In the genomic region with DNA sequence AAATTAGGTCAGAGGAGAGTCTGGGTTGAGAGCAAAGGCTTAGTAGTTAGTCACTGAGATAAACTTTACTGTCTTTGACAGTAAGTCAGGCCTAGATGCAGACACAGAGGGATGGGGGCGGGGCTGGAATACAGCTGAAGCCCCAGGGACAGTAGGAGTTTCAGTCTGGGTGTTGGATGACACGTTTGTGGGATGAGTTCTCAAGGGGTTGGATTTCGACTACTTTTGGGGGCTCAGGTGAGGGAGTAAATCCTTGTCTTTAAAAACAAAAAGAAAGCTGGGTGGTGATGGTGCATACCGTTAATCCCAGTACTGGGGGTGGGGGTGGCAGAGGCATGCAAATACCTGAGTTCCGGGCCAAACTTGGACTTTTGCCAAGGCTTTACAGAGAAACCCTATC, we compare ENCODE assay signal across 8 mouse cellular contexts. TPM values are rescaled to one million over a fixed set of nuclear protein-coding genes. Genes with fewer than 3 reads are reported as not detected.
DNase-seq lines count a peak whose midpoint lies in the region; ATAC-seq and TF ChIP-seq lines count a peak whose summit lies in the region.

No protein-coding gene starts in this region.

- no peak for TF ChIP-seq EP300 in heart, postnatal 0 days (IDR thresholded peaks at IDR 0.05; ENCODE audit: low read depth)

- DNase-seq in kidney, postnatal 0 days (ENCODE audit: low spot score): peak; percentile 74
- no peak for DNase-seq in kidney, adult 11 months
- DNase-seq in adrenal gland, adult 8-10 months: peak; percentile 22
- DNase-seq in heart, postnatal 0 days (ENCODE audit: low spot score): no peak
- no peak for DNase-seq in ovary, postnatal 10 days (ENCODE audit: low spot score)
- no peak for DNase-seq in gastrocnemius, postnatal 4 days (ENCODE audit: low spot score in 2 of 2)
- DNase-seq in right cerebral cortex, postnatal 36 days (ENCODE audit: low spot score in 2 of 2): no peak

- peaks cover 20% of the 10 kb centered on the region; the same call in 1 of the 2 replicates for H3K4me1 ChIP-seq in kidney, postnatal 0 days (replicated peaks; ENCODE audit: insufficient read depth, low read length)
- peaks cover 9% of the 10 kb centered on the region; the same call in 1 of the 2 replicates for H3K4me1 ChIP-seq in heart, postnatal 0 days (ENCODE audit: control insufficient read depth, insufficient read depth)

- peak overlapping the region; percentile 72 for H3K4me2 ChIP-seq in kidney, postnatal 0 days (ENCODE audit: low read length)
- peak overlapping the region; percentile 68 for H3K4me2 ChIP-seq in heart, postnatal 0 days (ENCODE audit: low read depth, low read length)

- H3K4me3 ChIP-seq in kidney, postnatal 0 days (replicated peaks; ENCODE audit: low read depth, low read length): no peak overlapping the region
- H3K4me3 ChIP-seq in heart, postnatal 0 days (ENCODE audit: low read depth, low read length): peak overlapping the region; percentile 50; the same call in 1 of the 2 replicates
- H3K4me3 ChIP-seq in macrophage (ENCODE audit: inconsistent target): peak overlapping the region; percentile 64; the same call in 1 of the 2 replicates

- H3K27ac ChIP-seq in kidney, postnatal 0 days: peak overlapping the region; percentile 98
- peak overlapping the region; percentile 96 for H3K27ac ChIP-seq in heart, postnatal 0 days (ENCODE audit: low read depth)
- H3K27ac ChIP-seq in macrophage: 0 out of 2 replicates have a peak overlapping the region, but pooled peaks have one; percentile 85

- no peaks in the 10 kb centered on the region for H3K36me3 ChIP-seq in kidney, postnatal 0 days (ENCODE audit: insufficient read depth, low read length)
- H3K36me3 ChIP-seq in heart, postnatal 0 days (replicated peaks; ENCODE audit: control insufficient read depth, insufficient read depth, low read length): no peaks in the 10 kb centered on the region
- H3K36me3 ChIP-seq in macrophage (ENCODE audit: inconsistent target): no peaks in the 10 kb centered on the region

- 18% methylated on average over 5 of the region's 5 CpGs for WGBS in kidney, postnatal 0 days
- WGBS in heart, postnatal 0 days: 32% methylated on average over 5 of the region's 5 CpGs
- WGBS in macrophage (ENCODE audit: missing documents): 87% methylated on average over 5 of the region's 5 CpGs

- H3K9me3 ChIP-seq in kidney, postnatal 0 days (replicated peaks; ENCODE audit: low read length): no peaks in the 10 kb centered on the region
- H3K9me3 ChIP-seq in heart, postnatal 0 days (replicated peaks; ENCODE audit: control insufficient read depth, low read length): no peaks in the 10 kb centered on the region

- H3K27me3 ChIP-seq in kidney, postnatal 0 days (ENCODE audit: insufficient read depth, low read length): no peaks in the 10 kb centered on the region
- H3K27me3 ChIP-seq in heart, postnatal 0 days (ENCODE audit: control insufficient read depth, insufficient read depth, low read length): no peaks in the 10 kb centered on the region

- 0 out of 2 replicates have a peak overlapping the region, but pooled peaks have one; percentile 68 for H3K9ac ChIP-seq in kidney, postnatal 0 days (ENCODE audit: low read depth, low read length)
- peak overlapping the region; percentile 62; the same call in 1 of the 2 replicates for H3K9ac ChIP-seq in heart, postnatal 0 days (replicated peaks; ENCODE audit: low read depth, low read length)

- no peak for ATAC-seq in kidney, postnatal 0 days (replicated peaks; ENCODE audit: low FRiP score, low read depth)
- no peak for ATAC-seq in heart, postnatal 0 days (ENCODE audit: insufficient read depth, low read depth)

- no peak for TF ChIP-seq CTCF in kidney, postnatal 0 days (IDR thresholded peaks at IDR 0.05; ENCODE audit: low read depth)
- no peak for TF ChIP-seq CTCF in heart, postnatal 0 days (IDR thresholded peaks at IDR 0.05; ENCODE audit: low read depth)

- no peaks in the 10 kb centered on the region for H3K79me2 ChIP-seq in macrophage (ENCODE audit: inconsistent target)

RNA-seq across cellular contexts. Expression of a gene that starts 7.3 kb away (rescaled TPM):
- polyA plus RNA-seq in kidney, postnatal 0 days (2015; fragmentation: Nextera tagmentation; extraction: Ambion mirVana): 8.8 TPM in 2 replicates
- 10 to 100 TPM; 75.8 to 97.0 (median 91.9) TPM for total RNA-seq in adrenal gland, adult 8-10 months (2022)
- total RNA-seq in heart, postnatal 0 days (2014; rRNA removed; ENCODE audit: low replicate concordance): 32.1 and 32.6 TPM in 2 replicates
- polyA plus RNA-seq in heart, postnatal 0 days (2015; fragmentation: Nextera tagmentation; extraction: Ambion mirVana): 3.0 and 3.1 TPM in 2 replicates
- total RNA-seq in macrophage (2018; cell fraction: chromatin; rRNA removed): 10 to 100 TPM; 25.2 to 50.1 (median 38.2) TPM
- 10 to 100 TPM; 28.8 to 47.4 (median 37.9) TPM for total RNA-seq in macrophage (2018; cell fraction: cytosol; rRNA removed)
- 10 to 100 TPM; 29.8 to 76.0 (median 40.8) TPM for total RNA-seq in macrophage (2018; cell fraction: nucleus; rRNA removed)
- 19.8 to 22.7 TPM (median 22.6 TPM) in 3 replicates for polyA plus RNA-seq in macrophage (2018)
- 10 to 100 TPM; 54.9 to 69.9 TPM for total RNA-seq in gastrocnemius, postnatal 4 days (2021)

RNA-seq across cellular contexts. Expression of a gene that starts 31.6 kb away (rescaled TPM):
- 0.61 and 1.1 TPM in 2 replicates for polyA plus RNA-seq in kidney, postnatal 0 days (2015; fragmentation: Nextera tagmentation; extraction: Ambion mirVana)
- under 1 TPM; 0.17 to 0.48 (median 0.33) TPM for total RNA-seq in adrenal gland, adult 8-10 months (2022)
- total RNA-seq in heart, postnatal 0 days (2014; rRNA removed; ENCODE audit: low replicate concordance): not detected in 2 replicates
- not detected in 2 replicates for polyA plus RNA-seq in heart, postnatal 0 days (2015; fragmentation: Nextera tagmentation; extraction: Ambion mirVana)
- total RNA-seq in macrophage (2018; cell fraction: chromatin; rRNA removed): not detected
- total RNA-seq in macrophage (2018; cell fraction: cytosol; rRNA removed): not detected
- total RNA-seq in macrophage (2018; cell fraction: nucleus; rRNA removed): not detected
- polyA plus RNA-seq in macrophage (2018): not detected in 3 replicates
- under 1 TPM; 0.18 to 0.22 TPM for total RNA-seq in gastrocnemius, postnatal 4 days (2021)

RNA-seq across cellular contexts. Expression of a gene that starts 46.5 kb away (rescaled TPM):
- polyA plus RNA-seq in kidney, postnatal 0 days (2015; fragmentation: Nextera tagmentation; extraction: Ambion mirVana): 0.46 and 0.80 TPM in 2 replicates
- total RNA-seq in adrenal gland, adult 8-10 months (2022): 1 to 10 TPM; 1.1 to 1.9 (median 1.6) TPM
- 0.19 and 0.81 TPM in 2 replicates for total RNA-seq in heart, postnatal 0 days (2014; rRNA removed; ENCODE audit: low replicate concordance)
- polyA plus RNA-seq in heart, postnatal 0 days (2015; fragmentation: Nextera tagmentation; extraction: Ambion mirVana): 0.75 and 1.9 TPM in 2 replicates
- total RNA-seq in macrophage (2018; cell fraction: chromatin; rRNA removed): 1 to 10 TPM in 1 of 26 experiments, under 1 TPM in 5, not detected in 20; 0.35 to 3.0 (median 0.71) TPM
- under 1 TPM in 1 of 26 experiments, not detected in 25; 0.10 TPM for total RNA-seq in macrophage (2018; cell fraction: cytosol; rRNA removed)
- 1 to 10 TPM in 1 of 26 experiments, under 1 TPM in 7, not detected in 18; 0.26 to 1.1 (median 0.40) TPM for total RNA-seq in macrophage (2018; cell fraction: nucleus; rRNA removed)
- polyA plus RNA-seq in macrophage (2018): 0.07 TPM in 1 of 3 replicates, not detected in the others
- 1 to 10 TPM; 3.6 to 3.9 TPM for total RNA-seq in gastrocnemius, postnatal 4 days (2021)

RNA-seq across cellular contexts. Expression of a gene that starts 48.1 kb away (rescaled TPM):
- polyA plus RNA-seq in kidney, postnatal 0 days (2015; fragmentation: Nextera tagmentation; extraction: Ambion mirVana): 37.1 and 42.2 TPM in 2 replicates
- 10 to 100 TPM; 15.6 to 31.6 (median 21.4) TPM for total RNA-seq in adrenal gland, adult 8-10 months (2022)
- total RNA-seq in heart, postnatal 0 days (2014; rRNA removed; ENCODE audit: low replicate concordance): 25.9 and 59.6 TPM in 2 replicates
- polyA plus RNA-seq in heart, postnatal 0 days (2015; fragmentation: Nextera tagmentation; extraction: Ambion mirVana): 18.8 and 20.4 TPM in 2 replicates
- 10 to 100 TPM in 21 of 26 experiments, 1 to 10 TPM in 5; 4.7 to 41.4 (median 27.0) TPM for total RNA-seq in macrophage (2018; cell fraction: chromatin; rRNA removed)
- total RNA-seq in macrophage (2018; cell fraction: cytosol; rRNA removed): 10 to 100 TPM in 25 of 26 experiments, 1 to 10 TPM in 1; 9.7 to 17.1 (median 12.3) TPM
- total RNA-seq in macrophage (2018; cell fraction: nucleus; rRNA removed): 10 to 100 TPM in 17 of 26 experiments, 1 to 10 TPM in 9; 4.8 to 29.8 (median 16.8) TPM
- polyA plus RNA-seq in macrophage (2018): 10.7 to 28.2 TPM (median 18.0 TPM) in 3 replicates
- total RNA-seq in gastrocnemius, postnatal 4 days (2021): 10 to 100 TPM; 14.0 to 14.3 TPM

Comparison
In these comparisons a context has a peak if more than half of its experiments do, and no peak if none do; other contexts are left out.
1. DNase-seq: peak in kidney, postnatal 0 days (single experiment) and adrenal gland, adult 8-10 months (single experiment); none in kidney, adult 11 months (single experiment), heart, postnatal 0 days (single experiment), ovary, postnatal 10 days (single experiment), gastrocnemius, postnatal 4 days (0 of 2) and right cerebral cortex, postnatal 36 days (0 of 2).
2. Peak in every context shown above with its lines, with median percentiles within 50 percentile points of each other: H3K27ac ChIP-seq.